Mouse (Mus musculus): ENCODE measurements around the gene Slc30a7. TPM values are rescaled to one million over a fixed set of nuclear protein-coding genes. Genes with fewer than 3 reads are reported as not detected.

Slc30a7 gene
- polyA plus RNA-seq, 1 experiment from 2014 or later, result 14.5 TPM

GRCm38 (mm10) chr3:115983217-115983616 lies 24.0 kb downstream of the Slc30a7 start:
- 98% methylated on average over 8 of the region's 8 CpGs for WGBS

GRCm38 (mm10) chr3:115979000-115979399 lies 28.2 kb downstream of the Slc30a7 start:
- Histone ChIP-seq H3K9me3 (replicated peaks) (no peaks in the 10 kb centered on the region), H3K27me3 (no peaks in the 10 kb centered on the region), H3K27ac (no peak overlapping the region), H3K4me1 (no peaks in the 10 kb centered on the region), H3K36me3 (ENCODE audit: poor library complexity, severe bottlenecking) (peaks cover 66% of the 10 kb centered on the region), H3K9ac (no peak overlapping the region), H3K4me3 (no peak overlapping the region), H3K4me2 (no peak overlapping the region)
- ATAC-seq, result no peak
- 23% methylated on average over 1 of the region's 1 CpGs for WGBS

More at GRCm38 (mm10) chr3:115983217-115983616, 24.0 kb downstream of the Slc30a7 start:
- Histone ChIP-seq H3K9ac (no peak overlapping the region), H3K4me3 (no peak overlapping the region), H3K4me1 (peaks cover 4% of the 10 kb centered on the region; the same call in 1 of the 2 replicates), H3K4me2 (no peak overlapping the region), H3K27me3 (no peaks in the 10 kb centered on the region), H3K9me3 (replicated peaks) (no peaks in the 10 kb centered on the region), H3K36me3 (ENCODE audit: poor library complexity, severe bottlenecking) (peaks cover 61% of the 10 kb centered on the region), H3K27ac (no peak overlapping the region)
- no peak for ATAC-seq

DNA sequence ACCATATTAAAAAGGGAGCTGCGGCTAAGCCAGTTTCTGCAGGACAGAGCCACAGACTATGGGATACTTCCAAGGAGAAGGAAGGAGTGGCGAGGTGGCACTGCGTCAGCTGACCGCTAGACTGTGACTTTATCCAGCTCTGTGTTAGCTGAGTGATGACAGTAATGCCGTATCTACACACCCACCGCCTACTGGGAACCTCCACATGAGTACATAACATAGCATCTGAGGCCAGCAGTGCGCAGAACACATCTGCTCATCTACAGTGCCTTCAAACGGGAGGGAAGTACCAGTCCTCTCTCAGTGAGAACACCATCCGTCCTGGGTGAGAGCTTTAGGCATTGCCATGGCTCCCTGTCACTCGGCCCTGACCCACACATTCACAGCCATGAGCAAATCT lies 32.2 kb downstream of the Slc30a7 start:
- Histone ChIP-seq H3K36me3 (ENCODE audit: poor library complexity, severe bottlenecking) (peaks cover 62% of the 10 kb centered on the region), H3K4me2 (no peak overlapping the region), H3K9ac (no peak overlapping the region), H3K4me1 (no peaks in the 10 kb centered on the region), H3K4me3 (no peak overlapping the region), H3K27ac (no peak overlapping the region), H3K9me3 (replicated peaks) (no peaks in the 10 kb centered on the region), H3K27me3 (no peaks in the 10 kb centered on the region)
- 95% methylated on average over 10 of the region's 10 CpGs for WGBS
- no peak for ATAC-seq

DNA sequence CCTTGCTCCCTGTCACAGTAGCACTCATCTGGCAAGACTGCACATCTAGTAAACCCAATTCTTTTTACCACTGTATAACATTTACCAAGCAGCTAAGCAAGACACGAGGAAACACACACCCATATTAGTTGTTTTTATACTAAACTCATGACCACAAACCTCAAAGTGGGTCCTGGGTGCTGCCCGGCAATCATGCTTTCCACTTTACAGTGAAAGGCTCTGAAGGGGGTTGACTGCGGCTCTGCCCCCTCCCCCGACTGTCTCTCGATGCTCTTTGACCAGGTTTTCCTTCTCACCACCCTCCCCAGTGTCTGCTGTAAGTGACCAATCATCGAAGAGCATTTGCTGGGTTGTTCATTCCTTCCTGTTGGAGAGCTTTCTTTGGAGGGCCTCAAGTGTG lies 33.0 kb downstream of the Slc30a7 start:
- WGBS, result 93% methylated on average over 6 of the region's 6 CpGs
- H3K36me3 ChIP-seq (ENCODE audit: poor library complexity, severe bottlenecking), result peaks cover 64% of the 10 kb centered on the region
- H3K27ac ChIP-seq, result no peak overlapping the region
- H3K4me3 ChIP-seq, result no peak overlapping the region
- no peak overlapping the region for H3K9ac ChIP-seq
- no peak for ATAC-seq
- H3K27me3 ChIP-seq, result no peaks in the 10 kb centered on the region
- no peaks in the 10 kb centered on the region for H3K9me3 ChIP-seq (replicated peaks)
- H3K4me1 ChIP-seq, result no peaks in the 10 kb centered on the region
- H3K4me2 ChIP-seq, result no peak overlapping the region

GRCm38 (mm10) chr3:115971891-115972646 lies 35.1 kb downstream of the Slc30a7 start:
- no peak for ATAC-seq
- peaks cover 50% of the 10 kb centered on the region for H3K36me3 ChIP-seq (ENCODE audit: poor library complexity, severe bottlenecking)
- H3K9ac ChIP-seq, result no peak overlapping the region
- H3K4me3 ChIP-seq, result no peak overlapping the region
- H3K4me2 ChIP-seq, result no peak overlapping the region
- no peaks in the 10 kb centered on the region for H3K4me1 ChIP-seq
- 94% methylated on average over 14 of the region's 14 CpGs for WGBS
- no peaks in the 10 kb centered on the region for H3K9me3 ChIP-seq (replicated peaks)
- H3K27me3 ChIP-seq, result no peaks in the 10 kb centered on the region
- no peak overlapping the region for H3K27ac ChIP-seq

DNA sequence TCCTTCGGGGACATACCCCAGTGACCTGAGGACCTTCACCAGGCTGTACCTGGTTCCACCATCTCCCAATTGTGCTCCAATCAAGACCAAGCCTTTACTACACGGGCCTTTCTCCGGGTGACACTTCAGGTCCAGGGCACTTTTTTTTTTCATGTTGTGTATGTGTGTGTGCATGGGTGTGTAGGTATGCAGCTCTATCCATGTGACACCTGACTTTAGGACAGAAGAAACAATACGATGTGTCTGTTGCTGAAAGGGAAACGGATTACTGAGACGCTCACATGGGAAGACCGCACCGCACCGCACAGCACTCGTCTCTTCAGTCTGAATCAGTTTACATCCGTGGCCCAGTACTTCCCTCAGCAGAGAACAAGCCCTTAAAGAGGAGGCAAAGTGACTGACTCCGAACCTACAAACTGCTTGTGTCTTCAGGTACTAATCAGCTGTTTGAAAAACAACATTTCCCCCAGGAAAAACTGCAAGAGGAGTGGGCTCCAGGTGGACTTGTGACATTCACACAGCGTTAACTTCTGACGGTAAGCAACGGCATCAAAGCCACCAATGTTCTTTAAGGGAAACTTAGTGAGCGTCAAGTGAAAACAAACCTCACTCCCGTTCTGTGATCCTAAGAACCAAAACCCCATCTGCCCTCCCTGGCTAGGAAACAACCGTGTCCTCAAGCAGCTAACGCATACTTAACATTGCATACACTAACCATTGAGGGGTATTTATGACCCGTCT lies 36.0 kb downstream of the Slc30a7 start:
- Histone ChIP-seq H3K4me1 (no peaks in the 10 kb centered on the region), H3K36me3 (ENCODE audit: poor library complexity, severe bottlenecking) (peaks cover 44% of the 10 kb centered on the region), H3K4me2 (no peak overlapping the region), H3K9me3 (replicated peaks) (no peaks in the 10 kb centered on the region), H3K27me3 (no peaks in the 10 kb centered on the region), H3K9ac (no peak overlapping the region), H3K27ac (no peak overlapping the region), H3K4me3 (no peak overlapping the region)
- no peak for ATAC-seq
- WGBS, result 94% methylated on average over 20 of the region's 20 CpGs

- Histone ChIP-seq H3K9ac (no peak overlapping the region), H3K27ac (no peak overlapping the region), H3K4me1 (peaks cover 9% of the 10 kb centered on the region), H3K36me3 (ENCODE audit: poor library complexity, severe bottlenecking) (peaks cover 29% of the 10 kb centered on the region), H3K4me3 (no peak overlapping the region), H3K9me3 (replicated peaks) (no peaks in the 10 kb centered on the region), H3K27me3 (no peaks in the 10 kb centered on the region), H3K4me2 (no peak overlapping the region)
- WGBS, result 80% methylated on average over 10 of the region's 10 CpGs
- peak; percentile 77 for ATAC-seq
Observed at GRCm38 (mm10) chr3:115968745-115969530, 38.3 kb downstream of the Slc30a7 start.

- no peak overlapping the region for H3K27ac ChIP-seq
- no peak overlapping the region for H3K4me3 ChIP-seq
- ATAC-seq, result no peak
- no peak overlapping the region for H3K4me2 ChIP-seq
- H3K27me3 ChIP-seq, result no peaks in the 10 kb centered on the region
- no peak overlapping the region for H3K9ac ChIP-seq
- H3K36me3 ChIP-seq (ENCODE audit: poor library complexity, severe bottlenecking), result peaks cover 7% of the 10 kb centered on the region
- peaks cover 9% of the 10 kb centered on the region for H3K4me1 ChIP-seq
- 73% methylated on average over 5 of the region's 5 CpGs for WGBS
- H3K9me3 ChIP-seq (replicated peaks), result no peaks in the 10 kb centered on the region
Observed at GRCm38 (mm10) chr3:115964071-115964470, 43.1 kb downstream of the Slc30a7 start.

DNA sequence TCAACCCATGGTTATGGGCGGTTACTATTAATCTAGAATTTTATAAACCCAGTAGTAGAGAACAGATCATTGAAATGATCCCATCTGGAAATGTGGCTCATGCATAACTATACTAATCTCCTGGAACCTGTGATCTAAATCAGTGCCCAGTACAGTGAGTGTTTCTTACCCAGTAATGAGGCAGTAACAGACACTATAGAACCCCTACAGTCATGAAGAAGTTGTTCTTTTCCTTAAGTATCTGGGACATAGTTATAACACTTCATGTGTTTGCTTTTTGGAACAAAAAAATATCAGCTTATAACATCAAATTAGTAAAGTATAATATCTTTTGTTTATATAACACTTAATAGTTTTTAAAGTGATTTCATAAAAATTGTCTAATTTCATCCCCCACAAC lies 43.6 kb downstream of the Slc30a7 start:
- H3K9me3 ChIP-seq (replicated peaks), result no peaks in the 10 kb centered on the region
- H3K36me3 ChIP-seq (ENCODE audit: poor library complexity, severe bottlenecking), result peaks cover 12% of the 10 kb centered on the region
- WGBS, result 100% methylated on average over 1 of the region's 1 CpGs
- H3K4me1 ChIP-seq, result peaks cover 9% of the 10 kb centered on the region
- no peak overlapping the region for H3K4me2 ChIP-seq
- no peak overlapping the region for H3K27ac ChIP-seq
- H3K27me3 ChIP-seq, result no peaks in the 10 kb centered on the region
- H3K9ac ChIP-seq, result no peak overlapping the region
- H3K4me3 ChIP-seq, result no peak overlapping the region
- ATAC-seq, result no peak

GRCm38 (mm10) chr3:115962028-115962415 lies 45.2 kb downstream of the Slc30a7 start:
- Histone ChIP-seq H3K36me3 (ENCODE audit: poor library complexity, severe bottlenecking) (peaks cover 28% of the 10 kb centered on the region), H3K9ac (no peak overlapping the region), H3K27me3 (no peaks in the 10 kb centered on the region), H3K4me2 (no peak overlapping the region), H3K27ac (no peak overlapping the region), H3K4me3 (no peak overlapping the region), H3K4me1 (peaks cover 9% of the 10 kb centered on the region), H3K9me3 (replicated peaks) (no peaks in the 10 kb centered on the region)
- no peak for ATAC-seq
- 28% methylated on average over 4 of the region's 4 CpGs for WGBS

DNA sequence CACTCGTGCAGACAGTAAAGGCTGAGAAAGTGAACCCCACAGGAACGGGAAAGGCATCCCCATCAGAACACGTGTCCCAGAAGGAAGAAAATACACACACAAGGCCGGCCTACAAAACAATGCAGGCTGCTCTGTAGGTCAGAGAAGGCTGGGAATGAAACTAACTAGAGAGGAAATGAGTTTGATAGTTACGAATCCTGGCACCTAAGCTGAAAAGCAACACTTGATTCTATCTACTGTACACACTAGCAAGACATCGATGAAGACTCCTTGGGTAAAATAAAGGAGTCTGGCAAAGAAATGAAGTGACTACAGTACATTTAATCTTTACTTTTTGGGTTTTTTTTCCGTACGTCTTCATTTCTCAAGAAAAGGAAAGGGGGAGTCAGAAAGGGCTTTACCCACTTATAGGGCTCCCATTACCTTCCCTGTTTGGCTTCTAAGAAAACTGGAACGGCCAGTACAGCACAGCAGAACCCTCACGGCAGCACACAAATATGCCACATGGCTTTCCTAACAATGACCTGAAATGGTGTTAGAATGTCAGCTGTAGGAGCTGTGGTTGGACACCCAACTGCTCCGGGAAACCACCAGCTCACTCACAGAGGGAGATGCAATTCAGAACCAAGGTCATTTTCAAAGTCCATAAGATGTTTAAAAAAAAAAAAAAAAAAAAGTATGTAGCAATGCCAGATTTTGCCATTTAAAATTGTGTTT lies 45.7 kb downstream of the Slc30a7 start:
- ATAC-seq, result no peak
- Histone ChIP-seq H3K4me3 (no peak overlapping the region), H3K27me3 (no peaks in the 10 kb centered on the region), H3K36me3 (ENCODE audit: poor library complexity, severe bottlenecking) (peaks cover 28% of the 10 kb centered on the region), H3K4me2 (no peak overlapping the region), H3K4me1 (peaks cover 9% of the 10 kb centered on the region), H3K9ac (no peak overlapping the region), H3K27ac (no peak overlapping the region), H3K9me3 (replicated peaks) (no peaks in the 10 kb centered on the region)
- 63% methylated on average over 11 of the region's 11 CpGs for WGBS

All from forebrain, embryonic 13.5 days (tissue).